Mouse (Mus musculus): Measurements from ENCODE around the gene 1110017D15Rik.

DNA sequence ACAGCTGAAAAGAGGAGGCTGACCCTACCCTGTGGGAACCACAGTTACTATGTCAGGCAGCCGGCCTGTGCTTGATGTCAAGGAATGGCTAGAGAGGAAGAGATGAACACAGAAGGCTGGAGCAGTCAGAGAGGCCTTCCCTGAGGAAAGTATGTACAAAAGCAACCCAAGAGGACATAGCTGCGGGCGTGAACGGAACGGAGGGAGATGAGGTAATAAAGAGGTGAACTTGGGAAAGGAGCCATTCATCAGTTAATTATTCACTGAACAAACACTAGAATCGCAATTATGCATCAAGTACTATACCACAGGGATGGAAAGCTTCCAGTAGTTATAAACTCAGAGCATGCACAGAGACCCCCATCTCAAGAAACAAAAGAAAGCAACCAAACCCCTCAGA lies 5.0 kb upstream of the 1110017D15Rik start:
- no peak for TF ChIP-seq CTCF (IDR thresholded peaks at IDR 0.05; ENCODE audit: control insufficient read depth, insufficient read depth, low read length)
- no peak for TF ChIP-seq POLR2A (IDR thresholded peaks at IDR 0.05; ENCODE audit: borderline replicate concordance, control insufficient read depth, low read depth, low read length)
